Mouse (Mus musculus): ENCODE results near the gene Golga1. TPM values are rescaled to one million over a fixed set of nuclear protein-coding genes. Genes with fewer than 3 reads are reported as not detected.
"Not testable (repeated sequence)": the region's sequence is repeated elsewhere in the genome, so short reads cannot be mapped to it uniquely, and the experiment has no call there.

Golga1 gene
- total and polyA plus RNA-seq, 3 experiments, result 1.9 to 29.4 (median 26.7) TPM

DNA sequence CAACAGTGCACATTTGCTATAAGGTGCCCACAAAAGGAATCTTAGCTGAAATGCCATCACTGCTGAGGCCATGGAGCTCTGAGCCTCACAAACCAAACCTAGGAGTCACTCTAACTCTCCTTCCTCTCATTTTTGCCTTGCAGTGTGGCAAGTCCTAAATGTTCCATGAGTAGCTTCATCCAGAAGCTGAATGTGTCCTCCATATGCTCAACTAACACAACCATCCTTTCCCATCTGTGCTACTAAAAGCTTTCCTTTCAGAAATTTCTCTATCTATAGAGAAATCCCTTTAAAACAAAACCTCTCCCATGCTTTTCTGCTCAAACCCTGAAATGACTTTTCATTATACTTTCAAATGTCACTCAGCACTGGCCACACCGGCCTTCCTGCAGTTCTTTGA is 33.7 kb downstream of the Golga1 start:
- Histone ChIP-seq H3K36me3 (replicated peaks) (peaks cover 79% of the 10 kb centered on the region), H3K27me3 (ENCODE audit: insufficient read depth, low read length) (no peaks in the 10 kb centered on the region), H3K4me3 (ENCODE audit: low read depth, low read length) (no peak overlapping the region), H3K4me1 (ENCODE audit: insufficient read depth, low read depth, low read length) (peaks cover 5% of the 10 kb centered on the region; the same call in 1 of the 2 replicates), H3K9me3 (replicated peaks) (no peaks in the 10 kb centered on the region)
- no peak for DNase-seq (ENCODE audit: low spot score)
- TF ChIP-seq GATA1 (IDR thresholded peaks at IDR 0.05; ENCODE audit: borderline replicate concordance, low read length) (no peak), GATA2 (IDR thresholded peaks at IDR 0.05; ENCODE audit: borderline replicate concordance, low read depth, low read length) (no peak), TAL1 (conservative IDR thresholded peaks at IDR 0.05; ENCODE audit: low read depth, low read length) (no peak), CTCF (IDR thresholded peaks at IDR 0.05; ENCODE audit: low read depth, low read length) (no peak), POLR2AphosphoS5 (IDR thresholded peaks at IDR 0.05; ENCODE audit: insufficient replicate concordance, low read depth, low read length) (no peak)
- no peak for ATAC-seq (ENCODE audit: extremely low read depth, insufficient number of reproducible peaks, low FRiP score, poor library complexity, severe bottlenecking)

DNA sequence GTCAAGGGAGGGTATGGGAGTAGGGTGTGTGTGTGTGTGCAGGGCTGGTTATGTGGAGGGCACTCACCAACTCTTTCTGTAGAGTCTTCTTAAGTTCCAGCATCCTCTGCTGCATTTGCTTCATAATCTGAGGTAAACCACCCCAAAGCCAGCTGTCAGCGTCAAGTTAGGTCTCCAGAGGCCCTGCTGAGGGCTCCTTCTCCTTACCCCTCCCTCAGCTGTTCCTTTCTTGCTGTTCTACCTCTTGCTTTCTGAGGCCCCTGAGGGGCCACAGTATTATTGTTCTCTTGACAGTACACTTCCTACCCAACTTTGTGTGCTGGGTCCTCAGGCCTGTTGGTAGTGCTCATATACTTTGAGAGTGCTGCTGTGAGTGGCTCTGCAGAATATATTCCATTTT is 45.3 kb downstream of the Golga1 start:
- Histone ChIP-seq H3K36me3 (replicated peaks) (peaks cover 90% of the 10 kb centered on the region), H3K4me3 (ENCODE audit: low read depth, low read length) (no peak overlapping the region), H3K4me1 (ENCODE audit: insufficient read depth, low read depth, low read length) (no peaks in the 10 kb centered on the region), H3K9me3 (replicated peaks) (no peaks in the 10 kb centered on the region), H3K27me3 (ENCODE audit: insufficient read depth, low read length) (no peaks in the 10 kb centered on the region)
- ATAC-seq (ENCODE audit: extremely low read depth, insufficient number of reproducible peaks, low FRiP score, poor library complexity, severe bottlenecking) (no peak), DNase-seq (ENCODE audit: low spot score) (no peak)
- TF ChIP-seq TAL1 (conservative IDR thresholded peaks at IDR 0.05; ENCODE audit: low read depth, low read length) (no peak), POLR2AphosphoS5 (IDR thresholded peaks at IDR 0.05; ENCODE audit: insufficient replicate concordance, low read depth, low read length) (no peak), CTCF (IDR thresholded peaks at IDR 0.05; ENCODE audit: low read depth, low read length) (no peak), GATA2 (IDR thresholded peaks at IDR 0.05; ENCODE audit: borderline replicate concordance, low read depth, low read length) (no peak), GATA1 (IDR thresholded peaks at IDR 0.05; ENCODE audit: borderline replicate concordance, low read length) (no peak)

DNA sequence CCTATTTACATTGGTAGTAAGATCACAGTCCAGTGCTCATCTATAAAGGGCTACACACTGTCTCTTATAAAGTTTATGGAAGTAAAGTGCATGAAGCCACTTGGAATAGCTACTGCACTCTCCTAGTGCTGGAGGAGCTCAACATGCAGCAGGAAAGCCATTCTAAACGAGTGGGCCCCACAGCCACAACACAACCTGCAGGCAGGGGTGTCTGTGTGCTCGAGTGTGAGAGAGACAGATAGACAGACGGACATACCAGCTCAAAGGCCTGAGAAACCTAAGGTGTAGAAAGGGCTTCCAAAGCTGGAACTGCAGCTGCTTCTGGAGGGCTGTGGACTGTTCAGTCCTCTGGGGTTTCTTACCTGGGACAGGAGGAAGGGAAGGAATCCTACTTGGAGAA is 48.8 kb downstream of the Golga1 start:
- peaks cover 7% of the 10 kb centered on the region for H3K4me1 ChIP-seq (ENCODE audit: insufficient read depth, low read depth, low read length)
- DNase-seq (ENCODE audit: low spot score), result no peak

DNA sequence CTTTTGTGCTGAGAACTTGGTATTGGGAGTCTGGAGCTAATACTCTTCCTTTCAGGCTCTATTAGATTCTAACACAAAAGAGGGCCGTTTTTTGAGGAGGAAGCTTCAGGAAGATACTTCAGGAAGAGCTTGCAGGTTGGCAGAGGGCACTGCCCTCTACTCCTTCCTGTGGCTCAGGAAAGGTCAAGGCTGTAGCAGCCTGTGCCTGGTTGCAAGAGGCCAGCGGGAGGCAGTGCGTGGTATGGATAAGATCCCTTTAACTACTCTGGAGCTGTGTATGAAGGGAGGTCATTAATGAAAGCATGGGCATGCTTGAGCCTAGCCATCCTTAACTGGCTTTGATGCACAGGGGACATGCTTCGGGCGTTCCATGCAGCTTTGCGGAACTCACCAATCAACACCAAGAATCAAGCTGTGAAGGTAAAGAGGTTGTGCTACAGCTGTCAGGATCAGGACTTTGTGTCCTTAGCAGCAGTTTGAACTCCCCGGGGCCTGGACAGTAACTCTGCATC is 52.5 kb downstream of the Golga1 start:
- no peak overlapping the region for H3K4me3 ChIP-seq (ENCODE audit: low read depth, low read length)
- DNase-seq (ENCODE audit: low spot score) (no peak), ATAC-seq (ENCODE audit: extremely low read depth, insufficient number of reproducible peaks, low FRiP score, poor library complexity, severe bottlenecking) (no peak)
- no peaks in the 10 kb centered on the region for H3K9me3 ChIP-seq (replicated peaks)
- peaks cover 32% of the 10 kb centered on the region for H3K4me1 ChIP-seq (ENCODE audit: insufficient read depth, low read depth, low read length)
- peaks cover 84% of the 10 kb centered on the region for H3K36me3 ChIP-seq (replicated peaks)
- H3K27me3 ChIP-seq (ENCODE audit: insufficient read depth, low read length), result no peaks in the 10 kb centered on the region
- TF ChIP-seq GATA1 (IDR thresholded peaks at IDR 0.05; ENCODE audit: borderline replicate concordance, low read length) (no peak), CTCF (IDR thresholded peaks at IDR 0.05; ENCODE audit: low read depth, low read length) (no peak), POLR2AphosphoS5 (IDR thresholded peaks at IDR 0.05; ENCODE audit: insufficient replicate concordance, low read depth, low read length) (no peak), GATA2 (IDR thresholded peaks at IDR 0.05; ENCODE audit: borderline replicate concordance, low read depth, low read length) (no peak), TAL1 (conservative IDR thresholded peaks at IDR 0.05; ENCODE audit: low read depth, low read length) (no peak)

More for the DNA sequence above, 48.8 kb downstream of the Golga1 start:
- peaks cover 94% of the 10 kb centered on the region for H3K36me3 ChIP-seq (replicated peaks)
- H3K4me3 ChIP-seq (ENCODE audit: low read depth, low read length), result no peak overlapping the region
- no peaks in the 10 kb centered on the region for H3K9me3 ChIP-seq (replicated peaks)
- no peak for ATAC-seq (ENCODE audit: extremely low read depth, insufficient number of reproducible peaks, low FRiP score, poor library complexity, severe bottlenecking)
- no peaks in the 10 kb centered on the region for H3K27me3 ChIP-seq (ENCODE audit: insufficient read depth, low read length)
- TF ChIP-seq POLR2AphosphoS5 (IDR thresholded peaks at IDR 0.05; ENCODE audit: insufficient replicate concordance, low read depth, low read length), result no peak
- no peak for TF ChIP-seq TAL1 (conservative IDR thresholded peaks at IDR 0.05; ENCODE audit: low read depth, low read length)
- no peak for TF ChIP-seq CTCF (IDR thresholded peaks at IDR 0.05; ENCODE audit: low read depth, low read length)
- TF ChIP-seq GATA1 (IDR thresholded peaks at IDR 0.05; ENCODE audit: borderline replicate concordance, low read length), result no peak
- TF ChIP-seq GATA2 (IDR thresholded peaks at IDR 0.05; ENCODE audit: borderline replicate concordance, low read depth, low read length), result no peak

DNA sequence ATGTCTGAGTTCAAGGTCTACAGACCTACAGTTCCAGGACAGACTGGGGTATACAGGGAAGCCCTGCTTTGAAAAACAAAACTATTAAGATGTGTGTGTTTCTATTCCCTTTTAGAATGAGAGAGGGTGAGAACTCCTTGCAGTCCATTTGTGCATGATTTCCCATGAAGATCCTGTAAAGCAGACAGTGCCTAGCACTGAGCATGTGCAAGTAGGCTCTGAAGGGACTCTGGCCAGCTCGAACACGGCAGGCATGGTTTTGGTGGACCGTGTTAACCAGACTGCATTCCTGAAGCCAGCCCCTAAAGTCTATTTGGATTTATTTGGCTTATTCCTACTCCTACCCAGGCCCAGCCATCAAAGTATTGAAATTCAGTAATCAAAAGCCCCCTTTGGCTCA is 53.4 kb downstream of the Golga1 start:
- Histone ChIP-seq H3K36me3 (replicated peaks) (peaks cover 75% of the 10 kb centered on the region), H3K9me3 (replicated peaks) (no peaks in the 10 kb centered on the region), H3K4me1 (ENCODE audit: insufficient read depth, low read depth, low read length) (peaks cover 35% of the 10 kb centered on the region), H3K4me3 (ENCODE audit: low read depth, low read length) (no peak overlapping the region), H3K27me3 (ENCODE audit: insufficient read depth, low read length) (no peaks in the 10 kb centered on the region)
- DNase-seq (ENCODE audit: low spot score), result no peak
- TF ChIP-seq CTCF (IDR thresholded peaks at IDR 0.05; ENCODE audit: low read depth, low read length) (no peak), TAL1 (conservative IDR thresholded peaks at IDR 0.05; ENCODE audit: low read depth, low read length) (no peak), GATA1 (IDR thresholded peaks at IDR 0.05; ENCODE audit: borderline replicate concordance, low read length) (no peak), POLR2AphosphoS5 (IDR thresholded peaks at IDR 0.05; ENCODE audit: insufficient replicate concordance, low read depth, low read length) (no peak), GATA2 (IDR thresholded peaks at IDR 0.05; ENCODE audit: borderline replicate concordance, low read depth, low read length) (no peak)
- no peak for ATAC-seq (ENCODE audit: extremely low read depth, insufficient number of reproducible peaks, low FRiP score, poor library complexity, severe bottlenecking)

DNA sequence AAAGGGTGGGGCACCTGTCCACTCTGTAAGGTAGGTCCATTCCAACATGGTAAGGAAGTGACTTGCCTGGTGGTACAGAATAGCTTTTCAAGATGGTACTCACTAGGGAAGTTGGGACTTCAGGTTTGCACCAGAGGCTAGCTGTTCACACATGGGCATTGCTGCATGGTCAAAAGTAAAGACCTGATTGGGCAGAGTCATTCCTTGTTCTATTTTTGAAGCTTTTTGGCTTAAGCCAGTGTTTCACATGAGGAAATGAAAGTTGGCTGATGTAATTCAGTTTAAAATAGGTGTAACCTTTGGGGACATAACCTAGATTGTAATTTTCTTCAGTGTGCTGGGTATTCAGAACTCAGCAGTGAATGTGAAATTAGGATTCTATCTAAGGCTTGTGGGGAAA is 54.1 kb downstream of the Golga1 start:
- H3K4me3 ChIP-seq (ENCODE audit: low read depth, low read length), result no peak overlapping the region
- TF ChIP-seq GATA1 (IDR thresholded peaks at IDR 0.05; ENCODE audit: borderline replicate concordance, low read length) (no peak), TAL1 (conservative IDR thresholded peaks at IDR 0.05; ENCODE audit: low read depth, low read length) (no peak), GATA2 (IDR thresholded peaks at IDR 0.05; ENCODE audit: borderline replicate concordance, low read depth, low read length) (no peak), CTCF (IDR thresholded peaks at IDR 0.05; ENCODE audit: low read depth, low read length) (no peak), POLR2AphosphoS5 (IDR thresholded peaks at IDR 0.05; ENCODE audit: insufficient replicate concordance, low read depth, low read length) (no peak)
- no peaks in the 10 kb centered on the region for H3K9me3 ChIP-seq (replicated peaks)
- no peak for DNase-seq (ENCODE audit: low spot score)
- no peak for ATAC-seq (ENCODE audit: extremely low read depth, insufficient number of reproducible peaks, low FRiP score, poor library complexity, severe bottlenecking)
- peaks cover 69% of the 10 kb centered on the region for H3K36me3 ChIP-seq (replicated peaks)
- H3K4me1 ChIP-seq (ENCODE audit: insufficient read depth, low read depth, low read length), result peaks cover 41% of the 10 kb centered on the region
- no peaks in the 10 kb centered on the region for H3K27me3 ChIP-seq (ENCODE audit: insufficient read depth, low read length)

DNA sequence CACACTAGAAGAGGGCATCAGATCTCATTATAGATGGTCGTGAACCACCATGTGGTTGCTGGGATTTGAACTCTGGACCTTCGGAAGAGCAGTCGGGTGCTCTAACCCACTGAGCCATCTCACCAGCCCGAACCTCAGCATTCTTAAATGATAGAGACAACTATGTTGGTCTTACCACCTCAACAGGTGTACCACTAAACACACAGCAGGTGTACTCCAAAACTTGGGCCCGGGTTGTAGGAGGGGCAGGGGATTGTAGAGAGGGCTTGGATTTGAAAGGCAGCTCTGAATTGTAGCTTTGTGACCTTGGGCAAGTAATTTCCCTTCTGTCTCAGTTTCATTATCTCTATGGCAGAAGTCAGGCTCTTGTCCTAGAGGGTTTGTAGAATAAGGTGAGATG is 55.2 kb downstream of the Golga1 start:
- Histone ChIP-seq H3K36me3 (replicated peaks) (peaks cover 59% of the 10 kb centered on the region), H3K4me1 (ENCODE audit: insufficient read depth, low read depth, low read length) (peaks cover 46% of the 10 kb centered on the region)
- not testable (repeated sequence) for H3K4me3 ChIP-seq (ENCODE audit: low read depth, low read length)

More for the DNA sequence above, 55.2 kb downstream of the Golga1 start:
- not testable (repeated sequence) for H3K9me3 ChIP-seq (replicated peaks); H3K27me3 ChIP-seq (ENCODE audit: insufficient read depth, low read length); ATAC-seq (ENCODE audit: extremely low read depth, insufficient number of reproducible peaks, low FRiP score, poor library complexity, severe bottlenecking); DNase-seq (ENCODE audit: low spot score)

Measured in G1E (cell line).